Mouse (Mus musculus) cerebellum, adult 11 months (tissue): ENCODE measurements around the gene Cyp3a25.
"Not testable (repeated sequence)": the region's sequence is repeated elsewhere in the genome, so short reads cannot be mapped to it uniquely, and the experiment has no call there.

Experiments
- DNase-seq: peaks from one replicate; pipeline ENCODE4 v3.0.0; 2022

Cyp3a25 gene

DNA sequence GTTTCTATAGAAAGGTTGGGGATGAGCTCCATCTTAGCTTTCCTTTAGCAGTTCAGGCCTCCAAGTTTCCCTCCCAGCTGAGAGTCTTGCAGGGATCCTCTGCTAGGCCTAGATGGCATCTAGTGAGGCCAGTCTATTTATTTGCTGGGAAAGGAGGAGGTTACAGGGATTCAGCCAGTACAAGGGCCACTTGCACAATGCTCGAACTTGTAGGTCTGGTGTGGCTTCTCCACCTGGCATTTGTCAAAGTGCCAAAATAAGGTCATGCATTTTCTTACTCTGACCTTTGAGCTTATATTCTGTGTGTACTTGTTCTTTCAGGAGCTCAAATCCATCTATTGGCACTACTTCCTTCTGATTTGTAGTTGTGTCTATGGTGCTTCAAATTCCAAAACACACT, at the start of gene Cyp3a25:
Gene Cyp3a25, minus strand, starts transcription at position 110 of the 400 bp plus-strand sequence.
- not testable (repeated sequence) for DNase-seq

- DNase-seq = no peak
These were observed 11.7 kb upstream of the Cyp3a25 start for GRCm38 (mm10) chr5:146021136-146021535.

- DNase-seq = no peak
These were observed 8.9 kb upstream of the Cyp3a25 start for GRCm38 (mm10) chr5:146018275-146018674.

DNA sequence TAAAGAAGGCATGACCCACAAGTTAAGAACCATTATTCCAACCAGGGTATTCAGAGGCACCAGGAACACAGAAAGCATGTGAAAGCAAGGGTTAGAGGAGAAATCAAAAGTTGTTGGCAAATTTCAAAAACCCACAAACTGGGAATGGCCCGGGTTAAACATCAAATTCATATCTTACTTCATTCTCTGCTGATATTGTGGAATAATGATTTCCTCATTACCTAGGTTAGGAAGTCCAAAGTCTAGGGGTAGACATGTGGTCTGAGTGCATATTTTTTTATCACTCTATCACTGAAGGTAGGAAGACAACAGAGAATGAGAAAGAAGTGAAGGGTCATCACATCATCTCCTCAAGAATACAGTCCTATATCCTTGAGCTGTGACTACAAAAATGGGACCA, 1.8 kb upstream of the Cyp3a25 start:
- DNase-seq = no peak

DNA sequence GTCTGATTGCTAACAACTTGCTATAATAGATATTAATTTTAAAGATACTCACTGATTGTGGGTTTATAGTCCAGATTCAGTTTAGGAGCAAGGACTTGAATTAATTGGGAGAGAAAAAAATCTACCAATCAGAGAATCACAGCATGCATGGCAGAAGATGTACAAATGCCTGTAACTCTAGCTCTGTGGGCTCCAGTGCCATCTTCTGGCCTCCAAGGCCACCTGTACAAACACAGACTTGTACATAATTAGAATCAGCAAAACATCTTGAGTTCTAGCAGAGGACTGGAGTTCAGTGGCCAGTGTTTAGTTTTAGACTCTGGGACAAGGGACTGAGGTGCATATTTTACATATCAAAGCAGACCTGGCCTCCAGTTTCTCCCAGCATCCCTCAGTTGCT, 42.3 kb downstream of the Cyp3a25 start:
- no peak for DNase-seq
